Mouse (Mus musculus) urinary bladder, adult 2 months (tissue): ENCODE data around the gene Mex3b. TPM values are rescaled to one million over a fixed set of nuclear protein-coding genes. Genes with fewer than 3 reads are reported as not detected.

Experiments
- DNase-seq: peaks from one replicate; pipeline ENCODE4 v3.0.0; 2022; ENCODE audit warnings: low spot score
- polyA plus RNA-seq: library from polyadenylated mRNA; depleted of rRNA; stranded (reverse); fragments of >200 nt; gene quantifications from 2 replicates; pipeline ENCODE4 v1.2.3, GENCODE M21; 2012; rRNA removed

Mex3b gene
- polyA plus RNA-seq, result 1.8 and 1.9 TPM in 2 replicates

DNA sequence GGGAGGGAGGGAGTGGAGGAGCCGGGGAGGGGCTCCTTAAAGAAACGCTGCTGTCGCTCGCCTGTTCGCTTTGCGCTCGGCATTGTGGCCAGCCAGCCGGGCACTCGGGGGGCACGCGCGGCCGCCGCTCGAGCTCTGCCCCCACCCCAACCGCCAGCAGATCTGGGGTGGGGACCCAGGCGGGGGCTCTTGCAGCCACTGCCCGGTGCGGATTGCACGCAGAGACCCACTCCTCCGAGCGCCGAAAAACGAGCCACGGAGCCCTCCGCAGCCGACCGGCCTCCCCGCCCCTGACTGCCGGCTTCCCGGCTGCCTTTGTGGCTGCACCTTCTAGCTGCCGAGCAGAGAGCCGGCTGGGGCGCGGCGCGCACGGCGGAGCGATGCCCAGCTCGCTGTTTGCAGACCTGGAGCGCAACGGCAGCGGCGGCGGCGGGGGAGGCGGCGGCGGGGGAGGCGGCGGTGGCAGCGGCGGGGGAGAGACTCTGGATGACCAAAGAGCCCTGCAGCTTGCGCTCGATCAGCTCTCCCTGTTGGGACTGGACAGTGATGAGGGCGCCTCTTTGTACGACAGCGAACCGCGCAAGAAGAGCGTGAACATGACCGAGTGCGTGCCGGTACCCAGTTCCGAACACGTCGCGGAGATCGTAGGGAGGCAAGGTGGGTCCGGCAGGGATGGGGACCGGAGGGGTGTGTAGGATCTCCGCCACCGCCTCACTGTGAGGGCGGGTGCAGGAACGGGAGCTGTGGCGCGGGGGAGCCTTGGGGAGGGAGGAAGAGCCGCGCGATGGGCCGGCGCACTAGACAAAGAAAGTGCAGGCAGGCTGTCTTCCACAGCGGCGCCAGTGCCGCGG, at the start of gene Mex3b:
TSS of gene Mex3b (plus strand) at position 63 of the 851 bp plus-strand sequence.
- peak; percentile 66 for DNase-seq

- no peak for DNase-seq
Measured at GRCm38 (mm10) chr7:82819541-82819940, 47.6 kb upstream of the Mex3b start.

DNA sequence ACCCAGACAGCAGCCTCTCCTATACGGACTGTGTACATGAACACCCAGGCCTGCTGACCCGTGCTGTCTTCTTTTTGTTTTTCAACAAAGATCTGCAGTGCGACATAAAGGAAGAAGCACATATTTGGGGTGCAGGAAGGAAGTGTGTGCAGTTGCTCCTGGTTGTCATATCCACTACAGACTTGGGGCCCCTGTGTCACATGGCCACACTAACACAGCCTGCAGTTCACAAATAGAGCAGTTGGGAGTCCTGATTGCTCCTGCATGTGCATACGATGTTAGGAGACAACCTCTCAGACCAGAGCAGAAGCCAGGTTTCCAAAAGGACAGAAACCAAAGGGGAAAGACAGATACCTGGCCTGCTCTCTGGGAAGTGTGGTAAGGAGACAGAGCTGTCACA, 46.5 kb upstream of the Mex3b start:
- no peak for DNase-seq

DNA sequence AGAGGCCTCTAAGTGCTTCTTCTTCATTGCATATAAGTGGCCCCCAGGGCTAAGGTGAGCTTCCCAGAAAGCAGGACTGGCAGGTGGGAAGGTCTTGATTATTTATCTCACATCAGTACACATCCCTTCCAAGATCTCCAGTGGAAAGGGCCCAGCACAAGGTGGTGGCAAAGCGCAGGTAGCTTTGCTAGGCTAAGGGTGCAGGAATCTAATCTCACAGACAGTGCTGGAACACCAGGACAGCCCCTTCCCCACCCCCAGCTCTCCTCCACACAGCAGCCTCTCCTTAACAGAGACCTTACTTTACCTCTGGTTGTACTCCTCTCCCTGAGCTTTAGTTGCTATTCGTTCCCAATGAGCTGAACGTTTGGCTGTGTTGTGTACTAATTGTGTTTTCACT, 45.6 kb upstream of the Mex3b start:
- no peak for DNase-seq

GRCm38 (mm10) chr7:82822528-82822927, 44.6 kb upstream of the Mex3b start:
- DNase-seq, result no peak

DNA sequence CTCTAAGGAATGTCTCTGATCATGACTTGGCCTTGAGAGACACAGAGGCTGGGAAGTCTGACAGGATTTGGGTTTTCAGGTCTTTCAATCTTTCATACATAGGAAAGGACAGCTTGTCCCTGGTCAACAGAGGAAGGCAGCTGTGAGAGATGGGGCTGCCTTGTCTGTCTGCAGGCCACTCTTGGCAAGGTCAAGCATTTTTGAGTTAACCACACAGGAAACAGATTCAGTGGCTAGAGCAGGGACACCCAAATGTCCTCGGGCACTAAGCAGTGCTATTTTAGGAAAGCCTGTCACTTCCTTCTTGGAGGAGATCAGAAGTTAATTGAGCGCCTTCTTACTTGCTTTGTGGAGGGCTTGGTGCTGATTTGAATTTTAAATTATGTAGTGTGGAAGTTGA, 38.9 kb upstream of the Mex3b start:
- DNase-seq, result no peak

- no peak for DNase-seq
Measured at GRCm38 (mm10) chr7:82829516-82829915, 37.6 kb upstream of the Mex3b start.

DNA sequence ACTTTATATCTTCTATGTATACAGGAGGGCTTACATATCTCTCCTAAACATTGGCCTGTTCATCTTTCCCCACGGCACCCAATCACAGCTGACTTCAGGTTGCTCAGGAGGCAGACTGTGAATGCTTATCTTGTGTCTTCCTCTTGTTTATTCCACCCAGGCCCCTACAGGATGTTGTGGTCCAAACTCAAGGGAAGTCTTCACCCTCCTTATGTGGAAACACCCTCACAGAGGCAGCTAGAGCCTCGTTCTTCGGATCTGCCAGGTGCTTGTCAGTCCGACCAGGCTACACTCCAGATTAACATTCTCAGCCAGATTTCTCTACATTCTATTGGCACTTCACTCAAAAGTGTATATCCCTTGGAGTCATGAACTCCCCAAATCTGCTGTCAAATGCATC, 32.7 kb upstream of the Mex3b start:
- no peak for DNase-seq

- DNase-seq, result no peak
Measured at GRCm38 (mm10) chr7:82838414-82838813, 28.7 kb upstream of the Mex3b start.

- DNase-seq, result no peak
Measured at GRCm38 (mm10) chr7:82838965-82839675, 28.0 kb upstream of the Mex3b start.

GRCm38 (mm10) chr7:82842222-82842920, 24.8 kb upstream of the Mex3b start:
- DNase-seq, result no peak

GRCm38 (mm10) chr7:82850756-82851155, 16.4 kb upstream of the Mex3b start:
- no peak for DNase-seq

DNA sequence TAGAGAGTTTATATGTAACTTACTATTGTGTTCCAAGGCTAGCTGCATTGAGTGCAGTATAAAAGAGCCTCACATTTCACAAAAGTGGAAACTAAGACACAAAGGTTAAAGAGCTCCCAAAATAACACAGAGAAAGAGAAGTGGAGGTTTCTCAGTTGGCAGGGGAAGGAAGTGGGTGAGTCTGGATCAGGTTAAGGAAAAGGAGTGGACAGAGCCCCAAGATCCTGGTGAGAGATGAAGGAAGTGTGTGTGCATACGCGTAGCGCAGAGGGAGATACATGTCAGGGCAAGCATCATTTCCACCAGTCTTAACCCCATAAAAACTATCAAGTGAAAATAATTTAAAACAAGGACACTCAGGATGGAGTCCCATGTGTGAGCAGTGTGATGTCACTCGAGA, 15.5 kb upstream of the Mex3b start:
- DNase-seq, result no peak

DNA sequence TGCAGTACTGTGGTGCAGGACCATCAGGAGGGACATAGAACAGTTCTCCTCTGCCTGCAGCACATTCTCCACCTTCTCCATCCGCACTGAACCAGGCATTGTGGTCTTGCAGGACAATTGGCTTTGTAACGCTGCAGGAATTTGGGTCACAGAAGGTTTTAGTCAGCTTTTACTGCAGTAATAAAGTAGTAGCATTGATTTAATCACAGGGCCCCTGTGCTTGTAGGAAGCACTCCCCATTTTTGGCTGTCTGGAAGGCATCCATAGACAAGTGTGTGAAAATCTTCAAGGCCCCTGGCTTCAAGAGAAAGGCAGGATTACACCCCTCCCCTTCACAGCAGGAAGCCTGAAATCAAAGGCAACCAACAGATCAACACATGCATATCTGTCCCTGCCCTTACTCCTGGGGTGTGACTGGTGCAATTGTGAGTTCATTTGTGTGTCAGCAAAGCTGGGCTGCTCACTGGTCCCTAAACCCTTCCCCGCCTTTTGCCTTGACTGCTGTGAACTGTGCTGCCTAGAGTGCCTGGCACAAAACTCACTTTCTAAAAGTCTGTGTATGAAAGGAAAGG, 12.9 kb upstream of the Mex3b start:
- DNase-seq, result no peak

DNA sequence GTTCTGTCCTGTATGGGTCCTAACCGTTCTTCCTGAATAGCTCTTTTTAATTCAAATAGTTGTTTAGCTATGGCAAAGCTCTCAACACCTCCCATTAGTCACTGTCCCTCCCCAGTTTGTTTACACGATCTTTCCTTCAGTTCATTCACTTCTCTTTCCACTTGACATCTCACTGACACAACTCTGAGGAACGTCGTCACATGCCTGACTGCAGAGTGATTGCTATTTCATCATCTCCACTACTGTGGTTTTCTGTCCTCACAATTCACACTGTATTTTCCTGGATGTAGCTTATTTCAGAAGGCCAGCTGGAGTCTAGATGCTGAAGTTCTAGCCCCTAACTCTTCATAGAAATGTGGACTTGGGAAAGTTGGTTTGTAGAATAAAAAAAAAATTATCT, 8.5 kb upstream of the Mex3b start:
- no peak for DNase-seq

DNA sequence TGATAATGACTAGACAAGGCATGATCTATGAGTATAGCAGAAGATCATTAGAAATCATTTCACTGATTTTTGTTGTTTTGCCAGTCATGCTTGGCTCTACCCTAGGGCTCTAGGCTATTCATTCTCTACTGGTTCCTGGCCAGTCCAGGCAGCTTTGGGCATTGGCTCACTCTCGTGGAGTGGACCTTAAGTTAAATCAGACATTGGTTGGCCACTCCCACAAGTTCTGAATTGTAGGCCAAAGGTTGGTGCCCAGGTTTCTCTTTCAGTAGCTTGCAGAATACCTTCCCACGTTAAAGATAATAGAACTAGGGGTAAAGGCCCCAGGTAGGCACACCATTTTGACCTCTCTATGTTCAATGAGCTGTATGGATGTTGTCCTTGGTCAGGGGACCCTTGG, 6.5 kb upstream of the Mex3b start:
- no peak for DNase-seq

DNA sequence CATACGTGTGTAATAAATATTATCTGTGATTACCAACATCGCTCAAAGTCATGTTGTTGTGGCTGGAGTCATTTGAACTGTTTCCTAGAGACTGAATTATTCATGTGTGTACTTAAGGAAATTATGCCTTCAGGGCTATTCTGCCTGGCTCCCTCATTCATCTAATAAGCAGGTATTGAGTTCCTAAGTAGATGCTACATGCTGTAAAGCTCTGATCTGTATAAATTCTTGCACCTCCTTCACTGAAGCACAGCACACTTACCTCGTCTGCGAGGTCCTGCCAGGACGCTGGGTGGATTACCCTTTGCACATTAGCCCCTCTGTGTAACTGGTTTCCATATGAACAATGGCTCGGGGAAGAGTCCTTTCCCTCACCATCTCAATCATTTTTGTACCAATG, 3.8 kb upstream of the Mex3b start:
- no peak for DNase-seq

DNA sequence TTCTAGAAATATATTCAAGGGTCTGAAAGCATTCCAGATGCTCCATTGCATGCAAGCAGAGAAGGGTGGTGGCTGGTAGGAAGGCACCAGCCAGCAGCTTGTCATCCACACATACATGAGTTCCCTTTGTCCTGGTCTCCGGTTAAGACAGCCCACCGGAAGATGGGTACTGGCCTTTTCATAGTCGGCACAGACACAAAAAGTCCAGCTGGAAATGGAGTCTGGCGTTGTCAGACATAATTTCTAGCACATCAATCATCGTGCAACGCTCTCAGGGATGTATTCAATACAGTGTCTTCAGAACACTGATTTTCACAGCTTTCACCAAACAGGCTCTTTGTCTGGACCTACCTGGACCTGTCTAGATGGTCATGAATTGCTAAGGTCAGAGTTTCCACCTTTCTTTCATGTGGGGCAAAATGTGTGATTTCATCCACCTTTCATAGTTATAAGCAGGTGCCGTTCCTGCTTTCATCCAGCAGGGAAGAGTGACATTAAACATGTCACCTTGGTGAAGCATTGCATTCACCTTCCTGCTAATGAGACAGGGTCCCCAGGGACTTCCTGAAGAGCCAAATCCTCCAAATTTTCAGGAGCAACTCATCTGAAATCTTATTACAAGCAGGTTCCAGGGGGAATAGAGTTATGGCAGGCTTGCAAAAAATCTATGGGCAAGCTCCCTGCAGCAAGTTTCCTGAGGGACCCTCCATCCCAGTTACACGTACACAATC, 2.7 kb upstream of the Mex3b start:
- DNase-seq, result no peak

- no peak for DNase-seq
Measured at GRCm38 (mm10) chr7:82864991-82865771, 2.0 kb upstream of the Mex3b start.

DNA sequence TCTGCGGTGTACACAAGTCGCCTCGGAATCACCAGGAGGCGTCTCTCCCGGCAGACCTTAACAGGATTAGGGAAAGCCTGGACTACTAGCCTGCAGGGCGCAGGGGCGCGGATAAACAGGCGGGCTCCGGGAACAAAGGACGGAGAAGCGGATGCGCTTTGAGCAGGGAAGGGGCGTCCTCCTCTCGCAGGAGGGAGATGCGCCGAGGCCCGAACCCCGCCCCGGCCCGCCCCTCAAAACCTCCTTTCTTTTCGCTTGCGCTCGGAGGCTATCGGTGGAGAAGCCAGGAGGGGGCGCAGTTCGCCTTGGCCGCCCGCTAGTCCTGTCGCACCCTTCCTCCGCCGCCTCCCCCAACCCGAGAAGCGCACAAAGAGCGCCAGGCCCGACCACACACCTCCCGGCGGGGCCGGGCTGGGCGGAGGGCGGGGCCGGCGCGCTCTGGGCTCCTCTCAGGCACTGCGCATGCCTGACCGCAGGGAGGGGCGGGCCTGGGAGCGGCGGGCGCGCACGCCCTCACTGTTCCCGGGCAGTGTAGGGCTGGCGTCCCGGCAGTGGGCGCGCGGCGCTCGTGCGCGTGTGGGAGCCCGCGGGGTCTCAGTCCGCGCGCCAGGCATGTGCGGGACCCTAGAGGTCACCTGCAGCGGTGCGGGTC, 1.2 kb upstream of the Mex3b start:
- DNase-seq, result peak; percentile 91
